Mouse (Mus musculus): Measurements from ENCODE around the gene Baz2b. TPM values are rescaled to one million over a fixed set of nuclear protein-coding genes. Genes with fewer than 3 reads are reported as not detected.

Gene Baz2b
- 45.7 TPM for polyA plus RNA-seq (2017; shearing (Covaris generic))

GRCm38 (mm10) chr2:60209703-60210651 is at the start of gene Baz2b, which contains the start of gene March7:
Gene Baz2b, minus strand, starts transcription at chr2:60209839.
Gene March7, plus strand, starts transcription at chr2:60209887.

GRCm38 (mm10) chr2:59881831-59882741 is 327.6 kb downstream of the Baz2b start, which contains the start of gene Wdsub1:
Gene Wdsub1, minus strand, starts transcription at chr2:59882591.

Other genes with a start within 250 kb of the Baz2b start
- gene March7, start within 50 bp of the Baz2b start, polyA plus RNA-seq (2017; shearing (Covaris generic)): 228 TPM
- 1.3 TPM for gene Cd302, start 74.6 kb upstream of the Baz2b start, polyA plus RNA-seq (2017; shearing (Covaris generic))
- gene Ly75, start 173.5 kb upstream of the Baz2b start, polyA plus RNA-seq (2017; shearing (Covaris generic)): 29.7 TPM